Mouse (Mus musculus) c-Kit-positive CD71-negative TER-119-negative erythroid progenitor cells, embryonic 14.5 days (primary cell): ENCODE results near the gene Gli1.

Source experiments
- DNase-seq: peaks from one replicate; pipeline ENCODE4 v3.0.0-alpha.2; 2013; ENCODE audit warnings: low read depth

Gli1 gene

DNA sequence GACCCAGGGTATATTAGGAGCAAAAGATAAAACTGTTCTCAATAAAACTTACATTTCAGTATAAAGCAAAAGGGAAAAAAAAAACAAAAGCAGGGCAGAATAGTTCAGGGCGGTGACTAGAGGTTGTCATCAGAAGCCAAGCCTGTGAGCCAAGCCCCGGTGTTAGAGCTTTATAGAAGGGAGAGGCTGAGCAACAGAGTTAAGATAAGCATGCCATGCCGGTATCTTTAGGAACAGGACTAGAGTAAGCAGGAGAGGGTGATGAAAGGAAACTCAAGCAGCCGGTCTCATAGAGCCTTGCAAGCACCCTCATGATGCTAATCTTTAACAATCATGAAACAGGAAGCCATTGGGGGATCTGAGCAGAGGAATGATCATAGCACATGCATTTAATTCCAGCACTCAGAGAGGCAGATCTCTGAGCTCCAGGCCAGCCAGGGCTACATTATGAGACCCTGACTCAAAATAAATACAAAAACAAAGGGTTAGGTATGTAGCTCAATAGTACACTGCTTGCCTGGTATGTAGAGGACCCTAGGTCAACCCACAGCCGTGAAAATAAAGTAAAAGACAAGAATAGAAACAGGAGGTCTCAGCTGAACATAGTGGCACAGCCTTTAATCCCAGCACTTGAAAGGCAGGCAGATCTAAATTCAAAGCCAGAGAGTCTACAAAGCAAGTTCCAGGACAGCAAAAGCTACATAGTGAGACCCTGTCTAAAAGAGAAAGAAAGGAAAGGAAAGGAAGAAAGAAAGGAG is 49.7 kb downstream of the Gli1 start:
- DNase-seq = peak; percentile 37

DNA sequence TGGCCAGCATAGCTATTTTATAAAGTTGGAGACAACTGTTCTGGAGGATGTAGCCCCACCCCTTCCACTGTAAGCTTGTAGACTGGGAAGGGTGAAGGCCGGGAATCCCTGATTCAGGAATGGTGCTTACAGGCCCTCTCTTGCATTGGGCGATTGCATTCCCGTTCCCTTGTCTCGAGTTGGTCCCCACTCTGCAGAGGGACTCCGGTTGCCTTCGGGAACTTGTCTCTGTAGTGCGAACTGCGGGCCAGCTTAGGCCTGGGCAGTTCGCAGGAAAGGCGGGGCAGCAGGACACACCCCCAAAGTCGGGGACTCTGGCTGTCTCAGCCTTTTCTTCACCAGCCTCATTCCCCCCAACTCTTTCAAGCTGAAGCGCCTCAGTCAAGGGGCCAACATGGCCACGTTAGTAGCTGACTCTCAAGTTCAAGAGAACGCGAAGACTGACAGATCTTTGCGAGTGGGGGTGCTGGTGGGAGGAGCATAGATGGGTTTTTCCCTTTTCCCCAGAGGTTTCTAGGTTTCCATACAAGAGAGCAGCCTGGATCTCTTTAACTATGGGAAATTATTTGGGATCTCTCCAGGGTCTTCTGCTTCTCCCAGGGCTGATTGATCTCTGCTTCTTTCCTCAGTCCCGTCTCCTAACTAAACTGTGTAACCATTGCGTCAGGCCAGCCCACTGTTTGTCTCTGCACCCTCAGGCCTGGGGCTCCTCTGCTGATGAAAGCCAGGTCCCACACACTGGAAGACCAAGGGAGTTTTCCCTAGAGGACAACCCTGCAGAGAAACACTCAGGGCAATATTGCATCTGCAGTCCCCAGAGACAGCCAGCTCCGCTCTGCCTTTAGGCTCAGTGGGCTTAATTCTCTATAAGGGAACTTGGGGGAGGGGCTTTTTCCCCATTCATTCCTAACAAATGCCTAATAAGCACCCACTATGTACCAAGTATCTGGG is 50.6 kb downstream of the Gli1 start:
- DNase-seq = no peak

DNA sequence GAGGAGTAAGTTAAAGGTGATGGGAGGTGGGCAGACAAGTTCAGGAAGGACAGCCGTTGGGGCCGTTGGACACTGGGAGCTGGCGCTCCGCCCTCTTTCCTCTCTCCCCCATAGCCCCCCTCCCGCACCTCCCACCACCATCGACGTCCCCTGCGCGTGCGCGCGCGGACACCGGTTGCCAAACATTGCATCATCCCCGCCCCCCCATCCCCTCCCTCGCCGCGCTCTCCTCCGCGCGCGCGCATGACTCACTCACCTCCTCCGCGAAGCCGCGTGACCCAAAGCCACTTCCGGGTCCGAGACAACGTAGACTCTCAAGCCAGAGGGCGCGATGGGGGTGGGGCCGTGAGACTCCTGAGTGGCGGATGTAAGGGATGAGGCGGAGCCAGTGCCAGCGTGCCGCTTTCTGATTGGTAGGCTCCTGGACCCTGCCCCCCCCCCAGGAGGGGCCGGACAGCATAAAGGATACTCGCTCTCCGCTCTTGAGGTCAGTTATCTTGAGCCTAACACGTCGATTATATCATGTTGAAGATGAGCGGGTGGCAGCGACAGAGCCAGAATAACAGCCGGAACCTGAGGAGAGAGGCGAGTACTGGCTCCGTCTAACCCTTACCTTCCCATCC is 51.4 kb downstream of the Gli1 start:
- peak; percentile 100 for DNase-seq

DNA sequence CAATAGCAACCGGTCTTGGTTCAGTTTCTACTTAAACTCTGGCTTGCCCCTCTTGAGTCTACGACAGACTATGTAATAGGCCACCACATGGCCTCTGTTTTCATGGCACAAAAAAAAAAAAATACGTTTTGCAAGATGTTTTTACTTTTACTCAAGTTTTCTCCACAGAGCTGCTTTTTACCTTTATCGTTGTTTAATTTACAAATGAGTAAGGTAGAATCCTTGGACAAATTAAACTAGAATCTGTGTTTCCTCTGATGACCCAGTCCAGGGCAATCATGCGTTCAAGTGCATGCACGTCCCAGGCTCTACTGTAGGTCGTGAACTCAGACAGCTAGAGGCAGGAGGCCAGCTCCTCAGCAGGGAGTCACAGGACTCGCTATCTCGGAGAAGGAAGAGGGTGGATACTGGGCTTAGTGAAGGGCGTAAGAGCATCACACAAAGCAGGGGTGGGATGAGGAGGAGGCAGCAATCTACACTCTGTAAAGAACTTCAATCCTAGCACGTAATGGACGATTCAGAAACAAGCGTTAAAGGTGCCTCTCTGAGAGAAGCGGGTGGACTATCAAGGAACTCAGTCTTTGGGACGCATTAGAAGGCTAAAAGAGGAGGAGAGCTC is 52.1 kb downstream of the Gli1 start:
- DNase-seq = peak; percentile 49

DNA sequence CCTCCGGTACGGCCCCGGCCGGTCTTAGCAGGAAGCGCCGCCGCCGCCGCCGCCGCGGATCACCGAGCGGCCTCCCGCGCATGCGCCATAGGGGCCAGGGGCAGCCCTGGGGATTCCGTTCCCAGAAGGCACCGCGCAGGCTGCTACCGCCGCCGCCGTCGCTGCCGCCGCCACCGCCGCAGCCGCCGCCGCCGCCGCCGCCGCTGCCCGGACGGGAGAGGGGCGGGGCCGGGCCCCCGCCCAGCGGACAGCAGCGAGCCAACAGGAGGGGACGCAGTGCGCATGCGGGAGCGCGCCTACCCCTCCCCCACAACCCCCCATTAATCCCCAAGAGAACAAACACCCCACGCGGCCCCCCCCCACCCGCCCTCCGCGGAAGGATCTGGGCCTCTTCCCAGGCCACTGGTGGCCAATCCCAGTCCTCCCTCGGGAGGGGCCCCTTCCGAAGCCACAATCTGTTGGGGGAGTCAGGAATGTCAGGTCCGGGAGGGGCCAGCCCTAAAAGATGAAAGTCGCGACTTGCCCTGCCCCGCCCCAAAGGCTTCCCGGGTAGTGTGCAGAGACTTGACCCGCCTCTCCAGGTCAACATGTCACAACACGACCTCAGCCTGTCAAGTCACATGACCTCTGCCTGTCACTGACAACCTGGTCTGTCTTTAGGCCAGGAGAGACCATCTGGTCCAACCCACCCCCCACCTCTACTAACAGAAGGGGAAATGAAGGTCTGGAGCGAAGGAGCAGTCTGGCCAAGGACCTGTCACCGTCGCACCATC is 52.8 kb downstream of the Gli1 start, which contains the start of gene Mbd6:
Gene Mbd6, minus strand, starts transcription at position 219 of the 773 bp plus-strand sequence.
- DNase-seq = peak; percentile 76

DNA sequence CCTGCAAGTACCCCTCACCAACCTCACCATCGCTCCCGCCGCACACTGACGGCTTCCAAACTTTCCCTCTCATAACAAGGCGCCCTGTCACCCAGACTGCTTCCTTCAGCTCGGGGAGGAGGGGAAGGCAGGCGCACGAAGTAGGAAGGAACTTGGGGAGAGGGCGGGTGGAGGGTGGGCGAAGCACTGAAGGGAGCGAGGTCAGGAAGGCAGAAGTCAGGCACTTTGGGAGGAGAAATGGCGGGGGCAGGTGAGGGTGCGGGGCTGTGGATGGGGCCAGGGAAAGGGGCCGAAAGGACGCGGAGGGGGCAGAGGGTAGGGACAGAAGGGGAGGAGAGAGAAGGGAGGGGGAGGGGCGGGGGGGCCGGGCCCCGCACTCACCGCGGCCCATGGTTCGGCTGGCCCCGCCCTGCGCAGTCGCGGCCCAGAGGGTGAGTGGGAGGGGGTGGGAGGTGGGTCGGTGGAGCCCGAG is 53.4 kb downstream of the Gli1 start:
- DNase-seq = peak; percentile 35

DNA sequence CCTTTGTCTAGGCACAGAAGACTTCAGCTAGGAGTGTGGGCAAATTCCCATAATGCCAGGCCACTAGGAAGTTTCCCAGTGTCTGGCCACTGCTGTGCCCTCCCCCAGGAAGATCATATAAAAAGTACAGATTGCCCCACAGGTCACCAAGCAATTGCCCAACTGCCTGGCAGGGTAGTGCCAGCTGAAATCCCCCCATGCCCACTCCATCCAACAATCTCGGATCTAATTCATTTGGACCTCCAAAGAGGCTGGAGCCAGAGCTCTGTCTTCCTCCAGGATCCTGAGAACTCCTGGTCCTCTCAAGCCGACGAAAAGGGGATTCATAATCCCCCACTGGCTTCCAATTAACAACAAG is 53.9 kb downstream of the Gli1 start:
- no peak for DNase-seq

DNA sequence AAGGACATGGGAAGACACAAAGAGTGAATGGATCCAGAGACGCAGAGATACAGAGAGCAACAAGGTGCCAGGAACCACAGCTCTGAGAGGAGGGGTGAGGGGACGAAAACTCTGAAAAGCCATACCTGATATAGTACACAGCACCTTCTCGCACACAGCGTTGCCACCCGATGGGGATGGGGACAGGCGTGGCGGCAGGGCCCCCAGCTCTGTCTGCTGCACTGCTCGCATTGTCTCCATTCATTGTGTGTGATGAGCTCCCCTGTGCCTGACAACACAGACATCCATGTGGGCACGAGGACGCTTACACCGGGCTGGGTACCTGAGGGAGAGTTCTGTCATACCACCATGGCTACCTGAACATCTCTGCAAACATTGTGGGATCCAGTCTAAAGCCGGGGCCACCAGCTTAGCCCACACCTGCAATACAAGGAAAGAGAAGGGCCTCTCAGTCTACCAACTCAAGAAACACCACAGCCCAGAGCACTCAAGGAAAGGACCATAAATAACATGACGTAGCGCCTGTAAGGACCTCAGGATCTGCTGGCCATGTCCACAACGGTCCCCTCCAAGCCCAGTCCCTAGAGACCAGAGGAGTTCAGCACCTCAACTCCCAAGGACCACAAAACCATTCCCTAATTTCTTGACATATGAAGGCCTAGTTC is 54.4 kb downstream of the Gli1 start:
- no peak for DNase-seq

DNA sequence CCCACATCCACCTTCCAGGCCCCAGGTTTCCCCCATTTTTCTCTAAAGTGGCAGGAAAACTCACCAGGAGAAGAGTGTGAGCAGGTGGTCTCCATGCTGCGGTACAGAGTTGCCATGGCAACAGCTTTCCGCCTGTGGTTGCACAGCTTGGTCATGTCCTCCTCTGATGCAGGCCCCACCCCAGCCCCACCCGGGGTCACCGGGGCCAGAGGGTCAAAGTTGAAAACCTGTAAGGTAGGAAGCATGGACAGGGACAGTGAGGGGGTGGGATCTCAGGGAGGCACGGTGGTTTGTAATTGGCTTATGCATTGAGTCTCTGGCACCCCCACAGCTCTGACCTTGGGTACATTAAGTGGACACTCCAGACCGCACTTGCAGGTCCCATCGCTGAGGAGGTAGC is 55.0 kb downstream of the Gli1 start:
- DNase-seq = no peak

DNA sequence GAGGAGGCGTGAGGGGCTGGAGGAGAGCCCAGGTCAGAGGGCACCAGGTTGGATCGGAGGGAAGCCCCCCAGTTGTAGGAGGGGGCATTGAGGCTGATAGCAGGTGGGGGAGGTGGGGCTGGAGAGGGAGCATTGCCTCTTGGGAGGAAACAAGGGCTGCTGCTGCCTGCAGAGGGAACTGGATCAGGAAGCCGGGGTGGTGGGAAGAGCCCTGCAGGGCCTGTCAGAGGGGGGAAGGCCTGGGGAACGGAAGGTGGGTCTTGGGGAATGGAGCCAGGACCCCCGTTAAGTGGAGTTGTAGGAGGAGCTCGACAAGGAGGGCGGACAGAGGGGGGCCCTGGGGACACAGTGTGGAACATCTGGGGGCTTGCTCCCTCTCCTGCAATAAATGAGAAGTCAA is 55.6 kb downstream of the Gli1 start:
- no peak for DNase-seq

DNA sequence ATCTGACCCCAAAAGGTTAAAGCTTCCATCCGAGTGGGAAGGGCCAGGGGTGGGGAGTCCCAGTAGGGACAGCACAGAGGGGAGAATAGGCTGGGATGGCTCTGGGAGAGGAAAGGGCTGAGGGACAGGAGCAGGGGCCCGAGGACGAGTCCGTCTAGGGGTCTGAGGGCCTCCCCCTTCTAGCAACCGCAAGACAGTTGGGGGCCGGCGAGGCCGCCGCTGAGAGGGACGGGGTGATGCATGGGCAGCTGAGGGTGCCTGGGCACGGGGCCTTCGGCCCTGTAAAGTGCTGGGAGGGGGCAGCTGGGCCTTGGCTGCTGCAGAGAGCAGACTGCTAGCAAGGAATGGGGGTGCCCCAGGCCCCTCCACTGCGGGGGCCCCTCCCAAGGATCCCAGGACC is 56.1 kb downstream of the Gli1 start:
- DNase-seq = no peak

DNA sequence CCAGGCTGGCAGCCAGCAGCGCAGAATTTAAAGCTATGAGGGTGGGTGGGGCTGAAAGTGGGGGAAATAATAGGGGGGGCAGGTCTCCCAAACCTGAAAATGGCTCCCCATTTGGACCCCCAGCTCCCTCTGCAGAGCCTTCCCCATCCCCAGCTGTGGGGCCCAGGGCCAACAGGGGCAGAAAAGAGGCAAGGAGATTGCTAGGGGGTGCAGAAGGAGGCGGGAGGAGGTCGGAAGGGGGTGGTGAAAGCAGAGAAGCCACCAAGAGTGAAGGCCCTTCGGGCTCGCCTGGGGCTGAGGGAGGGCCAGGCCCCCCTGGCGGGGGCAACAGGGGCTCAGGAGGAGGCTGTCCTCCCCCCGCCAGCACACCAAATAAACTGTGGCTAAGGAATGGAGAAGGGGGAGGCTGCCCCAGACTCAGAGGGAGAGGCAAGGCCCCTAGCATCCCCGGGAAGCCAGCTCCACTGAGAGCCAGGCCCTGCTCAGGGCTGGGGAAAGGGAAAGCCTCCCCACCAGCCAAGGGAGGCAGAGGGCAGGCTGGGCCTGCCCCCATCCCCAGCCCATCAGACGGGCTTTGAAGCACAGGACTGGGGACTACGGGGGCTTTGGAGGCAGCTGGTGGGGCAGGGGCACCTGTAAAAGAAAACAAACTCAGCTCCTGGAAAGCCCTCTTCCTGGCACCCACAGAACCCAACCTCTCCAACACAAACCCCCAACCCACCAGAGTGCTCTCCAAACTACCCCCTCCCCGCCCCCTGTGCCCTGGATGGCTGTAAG is 56.9 kb downstream of the Gli1 start:
- DNase-seq = no peak

DNA sequence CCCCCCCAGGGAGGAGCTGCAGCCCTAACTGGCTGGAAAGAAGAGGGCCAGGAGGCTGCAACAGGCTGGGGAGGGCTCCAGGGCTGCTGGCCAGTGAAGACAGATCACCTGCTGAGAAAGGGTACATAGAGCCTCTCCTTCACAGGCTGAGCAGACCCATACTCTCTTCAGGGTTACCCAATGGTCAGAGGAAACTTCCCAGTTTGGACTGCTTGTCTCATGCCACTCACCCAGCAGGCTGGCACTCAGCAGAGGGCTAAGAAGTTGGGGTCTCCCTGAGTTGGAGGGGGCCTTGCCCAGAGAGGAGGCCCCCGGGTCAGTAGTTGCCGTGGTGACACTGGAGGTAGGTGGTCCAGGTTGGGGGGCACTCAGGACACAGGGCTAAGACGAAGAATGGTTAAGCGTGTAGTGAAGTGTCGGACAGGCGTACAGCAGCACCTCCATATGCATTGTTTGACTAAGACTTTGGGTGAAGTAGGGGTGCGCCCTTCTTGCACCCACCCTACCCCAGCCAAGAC is 57.6 kb downstream of the Gli1 start:
- no peak for DNase-seq

DNA sequence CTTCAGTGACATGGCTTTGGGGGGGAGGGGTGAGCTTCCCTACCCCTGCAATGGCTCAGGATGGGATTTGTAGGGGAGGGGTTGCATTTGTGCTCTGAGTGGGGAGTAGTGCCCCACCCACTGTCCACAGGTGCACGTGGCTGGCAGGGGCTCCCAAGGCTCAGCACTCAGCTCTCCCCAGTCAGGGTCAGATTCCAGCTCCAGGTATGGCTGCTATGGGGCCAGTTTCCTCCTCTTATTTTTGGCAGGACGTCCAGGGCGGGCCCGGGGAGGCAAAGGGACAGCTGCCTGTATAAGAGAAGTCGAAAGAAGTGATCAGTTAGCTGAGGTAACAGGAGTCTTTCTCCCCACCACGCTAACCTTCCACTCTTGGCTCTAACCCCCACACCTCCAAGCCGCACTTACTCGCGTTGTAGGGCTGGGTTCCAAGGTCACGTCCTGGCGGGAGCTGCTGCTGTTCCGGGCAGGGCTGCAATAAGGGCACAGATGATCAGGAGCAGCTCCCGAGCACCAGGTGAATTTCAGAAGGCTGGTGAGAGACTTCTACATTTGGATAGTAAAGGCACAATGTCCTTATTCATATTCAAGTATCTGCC is 59.1 kb downstream of the Gli1 start:
- DNase-seq = no peak

DNA sequence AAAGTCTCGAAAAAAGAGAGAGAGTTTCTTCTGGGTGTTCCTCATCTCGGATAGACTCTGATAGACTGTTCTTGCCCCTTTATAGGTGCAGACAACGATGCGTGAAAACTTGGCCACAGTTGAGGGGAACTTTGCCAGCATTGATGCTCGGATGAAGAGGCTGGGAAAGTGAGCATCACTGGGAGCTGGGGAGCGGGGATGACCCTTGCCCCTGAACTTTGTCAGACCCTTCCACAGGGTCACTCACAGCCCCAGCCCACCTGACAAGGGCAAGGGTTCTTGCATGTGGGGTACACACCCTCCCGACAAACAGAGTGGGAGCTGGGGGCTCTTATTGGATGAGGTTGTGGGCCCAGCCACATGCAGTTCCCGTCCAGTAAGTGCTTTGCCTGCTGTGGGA is 60.5 kb downstream of the Gli1 start:
- no peak for DNase-seq
